Mouse (Mus musculus) ES-E14 (cell line): ENCODE measurements around the gene Cntn4. TPM values are rescaled to one million over a fixed set of nuclear protein-coding genes. Genes with fewer than 3 reads are reported as not detected.

Source experiments
- DNase-seq: peaks from one replicate; pipeline ENCODE4 v3.0.0-alpha.2; 2013; ENCODE audit warnings: low read depth, low spot score
- H3K27ac ChIP-seq: 2 replicates; pipeline ENCODE4 v1.5.1; 2012; ENCODE audit warnings: low read depth, mild to moderate bottlenecking, low read length, moderate library complexity, mixed read lengths; ENCODE audit not compliant: poor library complexity, insufficient read depth, severe bottlenecking
- H3K36me3 ChIP-seq: 2 replicates; pipeline ENCODE4 v1.6.1; 2012; ENCODE audit warnings: mild to moderate bottlenecking, low read length, moderate library complexity, mixed read lengths; ENCODE audit not compliant: control insufficient read depth, poor library complexity, insufficient read depth, severe bottlenecking
- H3K4me1 ChIP-seq, 2 experiments: fragments of 150-350 bp in 1 of 2; sonication (generic) in 1 of 2; 2 replicates each; pipeline ENCODE4 v1.6.1; 2012; ENCODE audit warnings: low read length in 2 of 2, mild to moderate bottlenecking in 1 of 2, mixed read lengths in 1 of 2; ENCODE audit not compliant: control insufficient read depth in 2 of 2, insufficient read depth in 2 of 2, poor library complexity in 1 of 2
- H3K4me3 ChIP-seq, 2 experiments: fragments of 150-350 bp in 1 of 2; sonication (generic) in 1 of 2; 2 replicates each; pipeline ENCODE4 v1.5.1; 2012; ENCODE audit warnings: low read length in 2 of 2, low read depth in 1 of 2, mild to moderate bottlenecking in 1 of 2, mixed read lengths in 1 of 2; ENCODE audit not compliant: insufficient read depth in 1 of 2, poor library complexity in 1 of 2, severe bottlenecking in 1 of 2
- H3K9ac ChIP-seq: 2 replicates; pipeline ENCODE4 v1.6.1; 2012; ENCODE audit warnings: low read depth, mild to moderate bottlenecking, low read length, mixed read lengths; ENCODE audit not compliant: poor library complexity, insufficient read depth, severe bottlenecking
- H3K9me3 ChIP-seq: fragments of 150-350 bp; sonication (generic); 2 replicates; pipeline ENCODE4 v1.6.1; 2012; ENCODE audit warnings: low read depth, mild to moderate bottlenecking, low read length; ENCODE audit not compliant: control insufficient read depth, insufficient read depth
- CHD2 ChIP-seq: IDR thresholded peaks from 2 replicates; pipeline ENCODE4 v1.6.1; 2014; ENCODE audit warnings: mild to moderate bottlenecking, low read depth, low read length, inconsistent platforms
- HCFC1 ChIP-seq: IDR thresholded peaks from 2 replicates; pipeline ENCODE4 v1.6.1; 2012; ENCODE audit warnings: low read length, inconsistent platforms, borderline replicate concordance; ENCODE audit not compliant: insufficient read depth
- MAFK ChIP-seq: IDR thresholded peaks from 2 replicates; pipeline ENCODE4 v1.6.1; 2014; ENCODE audit warnings: mild to moderate bottlenecking, low read depth, low read length, inconsistent platforms; ENCODE audit not compliant: insufficient read depth
- ZC3H11A ChIP-seq: IDR thresholded peaks from 2 replicates; pipeline ENCODE4 v1.6.1; 2012; ENCODE audit warnings: low read depth, mild to moderate bottlenecking, inconsistent platforms, low read length, borderline replicate concordance
- ZNF384 ChIP-seq: IDR thresholded peaks from 2 replicates; pipeline ENCODE4 v1.6.1; 2012; ENCODE audit warnings: low read depth, low read length, inconsistent platforms
- in situ Hi-C, 2 experiments: fragments of 600-800 bp; cut with MboI; formaldehyde crosslinking; loops; one replicate each; pipeline ENCODE4 v1.15.1; 2025; ENCODE audit warnings: low sequenced_read_pairs in 2 of 2, inconsistent platforms in 1 of 2; ENCODE audit not compliant: unreplicated experiment in 2 of 2
- total RNA-seq: library from RNA; depleted of rRNA; stranded (reverse); fragments of 300-350 nt; gene quantifications from 2 replicates; pipeline ENCODE4 v1.2.3, GENCODE M21; 2012

Cntn4 gene
- total RNA-seq, 1 experiment: 0.80 TPM

DNA sequence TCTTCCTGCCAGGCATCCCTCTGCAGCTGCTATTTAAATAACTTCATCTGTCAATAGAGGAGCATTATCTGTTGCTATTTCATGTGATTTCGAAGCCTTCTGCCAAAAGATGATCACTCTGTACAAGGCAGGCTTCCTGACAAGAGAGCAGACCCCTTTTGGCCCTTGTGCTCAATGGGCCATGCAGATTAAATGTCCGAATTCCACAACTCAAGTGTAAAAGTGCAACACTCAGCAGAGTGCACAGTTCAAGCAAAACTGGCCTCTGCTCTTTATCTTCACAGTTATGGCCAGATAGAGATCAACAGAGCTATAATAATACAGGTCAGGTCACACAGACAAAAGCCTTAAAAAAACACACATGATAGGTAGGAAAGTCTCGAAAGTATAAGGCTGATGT lies 1024.5 kb downstream of the Cntn4 start:
- Histone ChIP-seq H3K4me3 (no peak overlapping the region), H3K4me1 (peaks cover 0 to 2% of the 10 kb centered on the region in 2 experiments; a peak in 1 of 4 replicates), H3K9ac (no peak overlapping the region), H3K36me3 (no peaks in the 10 kb centered on the region), H3K9me3 (no peaks in the 10 kb centered on the region), H3K27ac (no peak overlapping the region)
- no peak for TF ChIP-seq CHD2
- DNase-seq: no peak
- in situ Hi-C loops: no loop called here

DNA sequence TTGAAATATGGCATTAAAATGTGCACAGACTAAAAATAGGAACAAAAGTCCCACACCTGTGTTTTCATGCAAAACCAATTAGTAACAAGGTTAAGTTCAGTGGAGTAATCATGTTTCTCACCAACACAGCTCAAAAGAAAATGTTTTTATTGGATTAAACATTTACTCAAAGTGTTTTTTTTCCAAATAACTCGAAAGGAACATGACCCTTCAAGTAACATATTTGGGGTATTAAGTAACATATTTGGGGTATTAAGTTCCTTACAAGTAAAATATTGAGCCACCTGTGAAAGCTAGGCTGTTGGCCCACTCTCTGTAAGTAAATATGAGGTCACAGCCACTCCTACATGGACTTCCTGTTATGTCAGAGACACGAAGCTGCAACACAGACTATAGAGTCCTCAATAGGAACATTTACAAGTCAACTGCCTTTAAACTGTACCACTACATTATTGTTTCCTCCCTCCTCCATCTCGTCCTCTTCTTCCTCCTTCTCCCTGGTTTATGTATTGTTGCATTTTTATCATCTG lies 1028.1 kb downstream of the Cntn4 start:
- TF ChIP-seq ZC3H11A (no peak), HCFC1 (no peak), ZNF384 (no peak), MAFK (no peak), CHD2 (no peak)
- H3K9me3 ChIP-seq: no peaks in the 10 kb centered on the region
- no peaks in the 10 kb centered on the region for H3K36me3 ChIP-seq
- peaks cover 0 to 2% of the 10 kb centered on the region in 2 experiments; a peak in 1 of 4 replicates for H3K4me1 ChIP-seq
- in situ Hi-C loops: no loop called here
- no peak overlapping the region for H3K4me3 ChIP-seq
- H3K27ac ChIP-seq: no peak overlapping the region
- no peak overlapping the region for H3K9ac ChIP-seq
- DNase-seq: no peak

DNA sequence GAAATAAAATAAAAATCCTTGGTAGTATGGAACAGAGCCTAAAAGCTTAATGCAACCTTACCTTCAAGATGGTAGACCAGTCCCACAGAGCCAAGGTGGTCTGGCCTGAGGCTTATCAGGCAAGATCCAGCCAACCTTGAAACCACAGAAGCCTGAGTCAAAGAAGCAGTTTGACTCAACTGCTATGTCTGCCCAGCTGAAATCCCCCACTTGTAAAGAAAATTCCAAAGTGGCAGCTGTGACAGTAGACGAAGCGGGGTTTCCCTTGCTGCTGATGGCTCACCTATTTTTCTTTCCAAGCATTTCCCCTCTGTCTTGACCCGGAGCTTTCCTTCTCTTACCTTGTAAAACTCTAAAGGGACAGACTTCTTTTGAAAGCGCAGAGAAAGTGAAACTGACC lies 1048.2 kb downstream of the Cntn4 start:
- H3K4me3 ChIP-seq: no peak overlapping the region
- H3K4me1 ChIP-seq: no peaks in the 10 kb centered on the region
- H3K27ac ChIP-seq: no peak overlapping the region
- no peak for TF ChIP-seq HCFC1
- no peak for TF ChIP-seq CHD2
- TF ChIP-seq ZC3H11A: no peak
- TF ChIP-seq MAFK: no peak
- TF ChIP-seq ZNF384: no peak
- no peaks in the 10 kb centered on the region for H3K36me3 ChIP-seq
- in situ Hi-C loops: no loop called here
- no peak for DNase-seq
- H3K9ac ChIP-seq: no peak overlapping the region
- H3K9me3 ChIP-seq: no peaks in the 10 kb centered on the region

DNA sequence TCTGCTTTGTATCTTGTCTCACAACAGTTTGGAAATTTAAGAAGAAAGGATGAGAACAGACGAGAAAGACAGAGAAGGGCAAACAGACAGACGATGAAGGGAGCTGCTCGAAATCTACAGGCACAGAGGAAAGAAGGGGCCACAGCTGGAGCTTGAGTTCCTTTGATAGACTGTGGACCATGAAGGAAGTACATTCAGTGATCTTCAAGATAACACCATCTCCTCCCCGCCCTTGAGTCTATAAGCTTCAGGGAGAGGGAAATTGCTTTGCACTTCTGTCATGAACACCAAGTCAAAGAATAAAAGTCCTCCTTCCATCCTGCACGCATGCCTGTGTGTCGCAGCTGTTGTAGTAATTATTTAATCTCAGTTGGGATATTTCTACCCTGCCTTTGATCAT lies 1048.6 kb downstream of the Cntn4 start:
- in situ Hi-C loops: no loop called here
- H3K27ac ChIP-seq: no peak overlapping the region
- H3K36me3 ChIP-seq: no peaks in the 10 kb centered on the region
- TF ChIP-seq MAFK: no peak
- no peak for TF ChIP-seq CHD2
- no peak for TF ChIP-seq ZNF384
- no peak for TF ChIP-seq ZC3H11A
- H3K4me1 ChIP-seq: no peaks in the 10 kb centered on the region
- no peak for DNase-seq
- no peak overlapping the region for H3K9ac ChIP-seq
- H3K9me3 ChIP-seq: no peaks in the 10 kb centered on the region
- H3K4me3 ChIP-seq: no peak overlapping the region

DNA sequence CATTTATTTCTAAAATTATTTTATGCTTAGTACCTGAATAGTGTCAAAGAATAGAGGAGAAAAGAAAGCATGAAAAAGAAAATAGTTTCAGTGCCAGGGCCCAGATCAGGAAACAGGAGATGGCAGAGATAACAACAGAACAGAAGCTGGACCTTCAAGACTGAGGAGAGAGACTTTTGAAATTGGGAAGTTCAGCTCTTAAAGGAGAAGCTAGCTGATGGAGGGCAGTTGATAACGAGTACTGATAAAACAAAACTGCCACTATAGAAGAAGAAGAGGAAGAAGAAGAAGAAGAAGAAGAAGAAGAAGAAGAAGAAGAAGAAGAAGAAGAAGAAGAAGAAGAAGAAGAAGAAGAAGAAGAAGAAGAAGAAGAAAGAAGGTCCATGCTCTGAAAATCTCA lies 1050.2 kb downstream of the Cntn4 start:
- in situ Hi-C loops: no loop called here
- no peak for TF ChIP-seq MAFK
- no peak for TF ChIP-seq ZNF384
- TF ChIP-seq ZC3H11A: no peak
- no peak for TF ChIP-seq HCFC1
- no peak for TF ChIP-seq CHD2
- DNase-seq: no peak

More for the DNA sequence above, 1050.2 kb downstream of the Cntn4 start:
- Histone ChIP-seq H3K9me3 (no peaks in the 10 kb centered on the region), H3K4me3 (no peak overlapping the region), H3K9ac (no peak overlapping the region), H3K27ac (no peak overlapping the region), H3K36me3 (no peaks in the 10 kb centered on the region), H3K4me1 (no peaks in the 10 kb centered on the region)
